Mouse (Mus musculus): ENCODE results near the gene Fam205c. TPM values are rescaled to one million over a fixed set of nuclear protein-coding genes. Genes with fewer than 3 reads are reported as not detected.

The Fam205c gene
- polyA plus RNA-seq, 1 experiment from 2014 or later: 2.3 TPM

Other genes starting within 250 kb of the Fam205c start
- not detected in 2 replicates for gene Gm2564, start 244.5 kb downstream of the Fam205c start, polyA plus RNA-seq (2016; fragmentation: Nextera tagmentation; extraction: Ambion mirVana)
- not detected in 2 replicates for gene Ccl27b, start 219.0 kb downstream of the Fam205c start, polyA plus RNA-seq (2016; fragmentation: Nextera tagmentation; extraction: Ambion mirVana)
- gene Il11ra2, start 212.3 kb downstream of the Fam205c start, polyA plus RNA-seq (2016; fragmentation: Nextera tagmentation; extraction: Ambion mirVana): not detected in 2 replicates
- 0.59 and 0.86 TPM in 2 replicates for gene 4930578G10Rik, start 138.7 kb downstream of the Fam205c start, polyA plus RNA-seq (2016; fragmentation: Nextera tagmentation; extraction: Ambion mirVana)
- not detected in 2 replicates for gene Ccl19, start 117.7 kb downstream of the Fam205c start, polyA plus RNA-seq (2016; fragmentation: Nextera tagmentation; extraction: Ambion mirVana)
- gene Ccl21a, start 100.2 kb downstream of the Fam205c start, polyA plus RNA-seq (2016; fragmentation: Nextera tagmentation; extraction: Ambion mirVana): not detected in 2 replicates
- gene Fam205a1, start 20.3 kb downstream of the Fam205c start, polyA plus RNA-seq (2016; fragmentation: Nextera tagmentation; extraction: Ambion mirVana): not detected in 2 replicates
- gene Gm12394, start 17.5 kb downstream of the Fam205c start, polyA plus RNA-seq (2016; fragmentation: Nextera tagmentation; extraction: Ambion mirVana): 0.64 TPM in 1 of 2 replicates, not detected in the other
- 4.2 and 5.4 TPM in 2 replicates for gene Phf24, start 42.4 kb upstream of the Fam205c start, polyA plus RNA-seq (2016; fragmentation: Nextera tagmentation; extraction: Ambion mirVana)
- gene Dnajb5, start 75.6 kb upstream of the Fam205c start, polyA plus RNA-seq (2016; fragmentation: Nextera tagmentation; extraction: Ambion mirVana): 26.0 and 32.3 TPM in 2 replicates
- 0.85 and 1.1 TPM in 2 replicates for gene 1700022I11Rik, start 95.4 kb upstream of the Fam205c start, polyA plus RNA-seq (2016; fragmentation: Nextera tagmentation; extraction: Ambion mirVana)
- gene Vcp, start 126.3 kb upstream of the Fam205c start, polyA plus RNA-seq (2016; fragmentation: Nextera tagmentation; extraction: Ambion mirVana): 640 and 653 TPM in 2 replicates
- gene Fancg, start 136.3 kb upstream of the Fam205c start, polyA plus RNA-seq (2016; fragmentation: Nextera tagmentation; extraction: Ambion mirVana): 21.6 and 26.7 TPM in 2 replicates
- 24.9 and 26.7 TPM in 2 replicates for gene Pigo, start 151.6 kb upstream of the Fam205c start, polyA plus RNA-seq (2016; fragmentation: Nextera tagmentation; extraction: Ambion mirVana)
- 308 and 324 TPM in 2 replicates for gene Stoml2, start 157.5 kb upstream of the Fam205c start, polyA plus RNA-seq (2016; fragmentation: Nextera tagmentation; extraction: Ambion mirVana)
- 40.3 and 40.6 TPM in 2 replicates for gene Fam214b, start 172.0 kb upstream of the Fam205c start, polyA plus RNA-seq (2016; fragmentation: Nextera tagmentation; extraction: Ambion mirVana)
- 25.3 and 25.5 TPM in 2 replicates for gene Unc13b, start 184.7 kb upstream of the Fam205c start, polyA plus RNA-seq (2016; fragmentation: Nextera tagmentation; extraction: Ambion mirVana)